Mouse (Mus musculus): ENCODE results near the gene Ihh. TPM values are rescaled to one million over a fixed set of nuclear protein-coding genes. Genes with fewer than 3 reads are reported as not detected.

Ihh gene
- 0.16 and 0.45 TPM in 2 replicates for polyA plus RNA-seq (2012; ENCODE audit: low replicate concordance)

GRCm38 (mm10) chr1:74951556-74952210, at the start of gene Ihh:
TSS of gene Ihh (minus strand) at chr1:74951672.

GRCm38 (mm10) chr1:74935402-74935801, 16.1 kb downstream of the Ihh start, which contains the start of gene Cfap65:
TSS of gene Cfap65 (minus strand) at chr1:74935599.

Other genes with a start within 250 kb of the Ihh start
- 13.6 and 32.4 TPM in 2 replicates for gene Cyp27a1, start 238.1 kb downstream of the Ihh start, polyA plus RNA-seq (2012; ENCODE audit: low replicate concordance)
- gene Prkag3, start 202.5 kb downstream of the Ihh start, polyA plus RNA-seq (2012; ENCODE audit: low replicate concordance), result not detected in 2 replicates
- gene Wnt6, start 179.8 kb downstream of the Ihh start, polyA plus RNA-seq (2012; ENCODE audit: low replicate concordance), result 0.53 and 1.2 TPM in 2 replicates
- gene Wnt10a, start 160.2 kb downstream of the Ihh start, polyA plus RNA-seq (2012; ENCODE audit: low replicate concordance), result 10.1 and 14.9 TPM in 2 replicates
- gene Cdk5r2, start 96.7 kb downstream of the Ihh start, polyA plus RNA-seq (2012; ENCODE audit: low replicate concordance), result 0.25 TPM in 1 of 2 replicates, not detected in the other
- gene Fev, start 66.3 kb downstream of the Ihh start, polyA plus RNA-seq (2012; ENCODE audit: low replicate concordance), result not detected in 2 replicates
- gene Cryba2, start 58.5 kb downstream of the Ihh start, polyA plus RNA-seq (2012; ENCODE audit: low replicate concordance), result not detected in 2 replicates
- not detected in 2 replicates for gene Cfap65, start 16.1 kb downstream of the Ihh start, polyA plus RNA-seq (2012; ENCODE audit: low replicate concordance)
- 0.49 and 0.71 TPM in 2 replicates for gene Nhej1, start 173.5 kb upstream of the Ihh start, polyA plus RNA-seq (2012; ENCODE audit: low replicate concordance)
- gene Slc23a3, start 182.2 kb upstream of the Ihh start, polyA plus RNA-seq (2012; ENCODE audit: low replicate concordance), result 0.15 TPM in 1 of 2 replicates, not detected in the other
- gene Cnppd1, start 191.0 kb upstream of the Ihh start, polyA plus RNA-seq (2012; ENCODE audit: low replicate concordance), result 63.0 and 65.5 TPM in 2 replicates
- 81.2 and 167 TPM in 2 replicates for gene Retreg2, start 191.1 kb upstream of the Ihh start, polyA plus RNA-seq (2012; ENCODE audit: low replicate concordance)
- 18.0 and 31.8 TPM in 2 replicates for gene Zfand2b, start 217.0 kb upstream of the Ihh start, polyA plus RNA-seq (2012; ENCODE audit: low replicate concordance)
- 0.13 and 7.2 TPM in 2 replicates for gene Abcb6, start 228.7 kb upstream of the Ihh start, polyA plus RNA-seq (2012; ENCODE audit: low replicate concordance)
- 11.8 and 19.3 TPM in 2 replicates for gene Ankzf1, start 240.5 kb upstream of the Ihh start, polyA plus RNA-seq (2012; ENCODE audit: low replicate concordance)
- gene Atg9a, start 240.5 kb upstream of the Ihh start, polyA plus RNA-seq (2012; ENCODE audit: low replicate concordance), result 41.2 and 51.7 TPM in 2 replicates